Mouse (Mus musculus) liver, embryonic 12.5 days (tissue): ENCODE data around the gene Pitx3. TPM values are rescaled to one million over a fixed set of nuclear protein-coding genes. Genes with fewer than 3 reads are reported as not detected.

Experiments
- ATAC-seq: fragments of 200-750 bp; cut with Nextera tagmentation; 2 replicates; pipeline ENCODE4 v1.8.0; 2017; ENCODE audit warnings: moderate number of reproducible peaks, mild to moderate bottlenecking, moderate library complexity
- H3K27ac ChIP-seq: fragments of 300-500 bp; sonication (generic); 2 replicates; pipeline ENCODE4 v1.5.1; 2016; ENCODE audit warnings: mild to moderate bottlenecking
- H3K27me3 ChIP-seq: fragments of 300-500 bp; sonication (generic); replicated peaks from 2 replicates; pipeline ENCODE4 v1.6.1; 2016; ENCODE audit warnings: mild to moderate bottlenecking, moderate library complexity
- H3K36me3 ChIP-seq: fragments of 300-500 bp; sonication (generic); 2 replicates; pipeline ENCODE4 v1.6.1; 2016; ENCODE audit warnings: mild to moderate bottlenecking, moderate library complexity
- H3K4me1 ChIP-seq: fragments of 300-500 bp; sonication (generic); 2 replicates; pipeline ENCODE4 v1.6.1; 2016
- H3K4me2 ChIP-seq: fragments of 300-500 bp; sonication (generic); 2 replicates; pipeline ENCODE4 v1.6.1; 2016; ENCODE audit warnings: mild to moderate bottlenecking, moderate library complexity
- H3K4me3 ChIP-seq: fragments of 300-500 bp; sonication (generic); 2 replicates; pipeline ENCODE4 v1.5.1; 2016; ENCODE audit warnings: mild to moderate bottlenecking, moderate library complexity
- H3K9ac ChIP-seq: fragments of 300-500 bp; sonication (generic); 2 replicates; pipeline ENCODE4 v1.6.1; 2016; ENCODE audit warnings: mild to moderate bottlenecking, moderate library complexity
- H3K9me3 ChIP-seq: fragments of 300-500 bp; sonication (generic); replicated peaks from 2 replicates; pipeline ENCODE4 v1.6.1; 2016; ENCODE audit warnings: mild to moderate bottlenecking, moderate library complexity
- WGBS: fragments of 180-500 bp; shearing (Covaris S2); methylation state at CpG from one replicate; pipeline ENCODE4 v1.1.7; 2016; ENCODE audit not compliant: insufficient replicate concordance; 5-methylcytosine and 5-hydroxymethylcytosine counted together
- polyA plus RNA-seq: library from polyadenylated mRNA; unstranded; fragments of >200 nt; fragmentation: Nextera tagmentation; extraction: Ambion mirVana; gene quantifications from 2 replicates; pipeline ENCODE4 v1.2.1, GENCODE M21; 2016

Pitx3 gene
- polyA plus RNA-seq, 1 experiment from 2014 or later, result 0.94 TPM

DNA sequence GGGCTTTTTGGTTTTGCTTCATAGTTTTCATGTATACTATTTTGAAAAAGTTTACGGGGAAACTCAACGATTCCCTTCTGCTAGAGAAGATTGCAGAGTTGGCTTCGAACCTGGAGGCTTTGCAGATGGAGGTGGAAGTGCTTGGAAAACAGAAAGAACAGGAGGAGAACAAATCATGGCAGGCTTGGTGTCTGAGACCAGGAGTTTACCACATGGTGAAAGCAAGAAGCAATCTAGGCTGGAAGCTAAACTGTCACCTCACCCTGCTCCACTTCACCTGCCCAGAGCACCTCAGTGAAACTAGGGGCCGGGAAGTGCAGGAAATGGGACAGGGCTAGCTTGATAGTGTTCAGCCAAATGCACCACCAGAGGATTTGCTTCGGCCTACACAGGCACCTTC lies 51.7 kb downstream of the Pitx3 start:
- 71% methylated on average over 5 of the region's 5 CpGs for WGBS
- no peak overlapping the region for H3K27ac ChIP-seq
- H3K4me3 ChIP-seq, result no peak overlapping the region

DNA sequence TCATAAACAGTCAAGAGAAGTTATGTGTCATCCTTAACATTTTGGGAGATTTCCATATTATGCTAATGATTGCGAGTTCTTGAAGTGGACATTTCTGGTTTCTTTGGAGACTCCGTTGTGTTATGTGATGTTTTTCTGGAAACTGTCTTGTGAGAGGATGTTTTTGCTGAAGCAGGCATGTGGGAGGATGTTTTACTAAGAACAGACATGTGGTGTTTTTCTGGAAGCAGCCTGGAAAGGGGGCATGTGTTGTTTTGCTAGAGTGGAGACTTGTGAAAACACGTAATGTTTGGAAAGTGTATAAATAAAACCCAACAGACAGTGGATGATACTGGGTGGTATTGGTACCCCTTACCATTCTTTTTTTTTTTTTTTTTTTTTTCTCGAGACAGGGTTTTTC lies 52.8 kb downstream of the Pitx3 start:
- no peak overlapping the region for H3K4me2 ChIP-seq
- no peak overlapping the region for H3K9ac ChIP-seq
- H3K4me1 ChIP-seq, result no peaks in the 10 kb centered on the region
- WGBS, result 73% methylated on average over 4 of the region's 4 CpGs
- 0 out of 2 replicates have a peak, but pooled peaks cover 8% of the 10 kb centered on the region for H3K27me3 ChIP-seq
- no peaks in the 10 kb centered on the region for H3K36me3 ChIP-seq
- no peak overlapping the region for H3K4me3 ChIP-seq
- no peak overlapping the region for H3K27ac ChIP-seq
- no peak for ATAC-seq
- 0 out of 2 replicates have a peak, but pooled peaks cover 4% of the 10 kb centered on the region for H3K9me3 ChIP-seq

More for the DNA sequence above, 51.7 kb downstream of the Pitx3 start:
- Histone ChIP-seq H3K4me2 (no peak overlapping the region), H3K27me3 (0 out of 2 replicates have a peak, but pooled peaks cover 8% of the 10 kb centered on the region), H3K9me3 (0 out of 2 replicates have a peak, but pooled peaks cover 4% of the 10 kb centered on the region), H3K4me1 (no peaks in the 10 kb centered on the region), H3K36me3 (no peaks in the 10 kb centered on the region), H3K9ac (no peak overlapping the region)
- ATAC-seq, result no peak

DNA sequence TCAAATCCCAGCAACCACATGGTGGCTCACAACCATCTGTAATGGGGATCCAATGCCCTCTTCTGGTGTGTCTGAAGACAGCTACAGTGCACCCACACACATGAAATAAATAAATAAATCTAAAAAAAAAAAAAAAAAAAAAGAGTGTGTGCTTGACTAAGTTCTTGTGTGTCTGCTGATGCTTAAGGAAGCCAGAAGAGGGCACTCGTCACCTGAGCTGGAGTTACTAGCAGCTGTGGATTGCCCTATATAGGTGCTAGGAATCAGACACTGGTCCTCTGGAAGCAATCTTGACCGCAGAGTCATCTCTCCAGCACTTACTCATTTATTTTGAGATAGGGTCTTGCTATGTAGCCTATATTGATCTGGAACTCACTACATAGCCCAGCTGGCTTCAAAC lies 54.0 kb downstream of the Pitx3 start:
- Histone ChIP-seq H3K27ac (no peak overlapping the region), H3K27me3 (0 out of 2 replicates have a peak, but pooled peaks cover 8% of the 10 kb centered on the region), H3K9ac (no peak overlapping the region), H3K4me3 (no peak overlapping the region), H3K4me2 (no peak overlapping the region), H3K4me1 (no peaks in the 10 kb centered on the region), H3K36me3 (no peaks in the 10 kb centered on the region), H3K9me3 (0 out of 2 replicates have a peak, but pooled peaks cover 4% of the 10 kb centered on the region)
- 78% methylated on average over 2 of the region's 2 CpGs for WGBS
- no peak for ATAC-seq

DNA sequence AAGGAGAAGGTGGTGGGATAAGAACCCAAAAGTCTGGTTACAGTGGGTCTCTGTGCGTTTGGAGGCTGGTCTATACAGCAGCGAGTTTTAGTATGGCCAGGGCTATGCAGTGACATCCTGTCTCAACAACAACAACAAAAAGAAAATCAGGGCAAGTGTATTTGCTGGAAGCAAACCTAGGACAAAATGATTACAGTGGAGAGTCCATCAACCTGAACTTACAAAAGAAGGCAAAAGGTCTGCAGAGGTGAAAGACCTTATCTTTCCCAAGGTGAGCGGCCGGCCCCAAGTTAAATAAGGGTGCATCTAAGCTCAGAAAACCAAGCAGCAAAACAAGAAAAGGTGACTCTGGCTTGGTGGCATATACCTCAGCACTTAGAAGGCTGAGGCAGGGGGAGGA lies 56.5 kb downstream of the Pitx3 start:
- Histone ChIP-seq H3K4me3 (no peak overlapping the region), H3K4me2 (no peak overlapping the region), H3K4me1 (no peaks in the 10 kb centered on the region), H3K27me3 (0 out of 2 replicates have a peak, but pooled peaks cover 8% of the 10 kb centered on the region), H3K36me3 (no peaks in the 10 kb centered on the region), H3K27ac (no peak overlapping the region), H3K9me3 (0 out of 2 replicates have a peak, but pooled peaks cover 4% of the 10 kb centered on the region), H3K9ac (no peak overlapping the region)
- WGBS, result 80% methylated on average over 4 of the region's 4 CpGs
- no peak for ATAC-seq

DNA sequence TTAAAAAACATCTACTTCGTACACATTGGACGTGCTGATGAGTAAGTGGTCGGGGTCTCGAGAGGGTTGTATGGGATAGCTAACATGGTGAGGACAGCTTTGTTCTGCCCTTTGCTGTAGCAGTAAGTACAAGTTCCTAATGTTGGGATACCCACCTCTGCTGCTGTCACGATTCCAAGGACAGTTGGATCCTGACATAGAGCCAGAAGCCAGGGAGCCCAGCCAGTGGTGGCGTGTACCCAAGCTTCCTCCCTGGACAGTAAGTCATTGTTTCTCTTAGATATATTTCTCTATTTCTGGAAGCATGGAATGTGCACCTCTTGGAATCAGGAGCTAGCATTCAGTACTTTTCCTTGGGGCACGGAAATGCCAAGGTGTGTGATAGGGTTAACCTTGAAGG lies 60.3 kb downstream of the Pitx3 start:
- no peak overlapping the region for H3K4me2 ChIP-seq
- no peak overlapping the region for H3K27ac ChIP-seq
- no peaks in the 10 kb centered on the region for H3K4me1 ChIP-seq
- no peaks in the 10 kb centered on the region for H3K9me3 ChIP-seq
- 77% methylated on average over 7 of the region's 7 CpGs for WGBS
- H3K36me3 ChIP-seq, result peaks cover 33% of the 10 kb centered on the region
- no peak overlapping the region for H3K9ac ChIP-seq
- no peak for ATAC-seq
- no peak overlapping the region for H3K4me3 ChIP-seq
- H3K27me3 ChIP-seq, result 0 out of 2 replicates have a peak, but pooled peaks cover 8% of the 10 kb centered on the region

DNA sequence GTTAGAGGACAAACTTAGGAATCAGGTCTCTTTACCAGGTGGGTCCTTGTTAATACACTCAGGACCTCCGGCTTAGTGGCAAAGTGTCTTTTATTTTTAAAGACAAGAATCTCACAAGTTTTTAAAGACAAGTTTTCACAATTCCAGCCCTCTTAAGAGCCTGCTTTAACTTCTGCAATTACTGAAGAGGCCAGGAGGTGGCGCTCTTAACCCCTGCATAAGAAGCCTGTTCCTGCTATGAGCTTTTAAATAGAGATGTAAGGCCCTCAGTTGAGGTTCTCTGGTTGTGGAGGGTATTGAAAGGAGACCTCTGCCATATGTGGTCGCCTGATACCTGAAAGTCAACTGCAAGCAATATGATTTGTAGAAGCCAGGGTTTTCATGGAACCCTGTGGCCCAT lies 61.8 kb downstream of the Pitx3 start:
- H3K36me3 ChIP-seq, result peaks cover 49% of the 10 kb centered on the region
- H3K4me1 ChIP-seq, result no peaks in the 10 kb centered on the region
- ATAC-seq, result 0 out of 2 replicates have a peak, but pooled peaks have one; percentile 27
- no peak overlapping the region for H3K4me2 ChIP-seq
- no peak overlapping the region for H3K27ac ChIP-seq
- no peak overlapping the region for H3K4me3 ChIP-seq
- WGBS, result 35% methylated on average over 3 of the region's 3 CpGs
- H3K9ac ChIP-seq, result no peak overlapping the region
- no peaks in the 10 kb centered on the region for H3K9me3 ChIP-seq
- no peaks in the 10 kb centered on the region for H3K27me3 ChIP-seq

Other genes starting within 250 kb of the Pitx3 start
- 6.5 TPM in 2 replicates for gene Armh3, start 149.8 kb downstream of the Pitx3 start, polyA plus RNA-seq
- 3.5 and 3.9 TPM in 2 replicates for gene Hps6, start 144.8 kb downstream of the Pitx3 start, polyA plus RNA-seq
- 34.8 and 36.0 TPM in 2 replicates for gene Pprc1, start 103.4 kb downstream of the Pitx3 start, polyA plus RNA-seq
- gene Ldb1, start 103.1 kb downstream of the Pitx3 start, polyA plus RNA-seq, result 53.2 and 53.4 TPM in 2 replicates
- gene Nolc1, start 72.5 kb downstream of the Pitx3 start, polyA plus RNA-seq, result 136 and 147 TPM in 2 replicates
- not detected in 2 replicates for gene Elovl3, start 16.4 kb downstream of the Pitx3 start, polyA plus RNA-seq
- 27.7 and 30.6 TPM in 2 replicates for gene Gbf1, start 4.2 kb upstream of the Pitx3 start, polyA plus RNA-seq
- 5.6 and 6.1 TPM in 2 replicates for gene Nfkb2, start 156.0 kb upstream of the Pitx3 start, polyA plus RNA-seq
- gene Psd, start 178.8 kb upstream of the Pitx3 start, polyA plus RNA-seq, result 10.7 and 11.3 TPM in 2 replicates
- 13.4 and 13.5 TPM in 2 replicates for gene Fbxl15, start 179.9 kb upstream of the Pitx3 start, polyA plus RNA-seq
- gene Cuedc2, start 190.4 kb upstream of the Pitx3 start, polyA plus RNA-seq, result 97.6 and 99.1 TPM in 2 replicates
- gene Mfsd13a, start 192.8 kb upstream of the Pitx3 start, polyA plus RNA-seq, result 13.2 and 14.5 TPM in 2 replicates
- 0.37 and 0.41 TPM in 2 replicates for gene 2310034G01Rik, start 202.0 kb upstream of the Pitx3 start, polyA plus RNA-seq
- 71.5 and 72.9 TPM in 2 replicates for gene Actr1a, start 247.4 kb upstream of the Pitx3 start, polyA plus RNA-seq
- gene Sufu, start 248.6 kb upstream of the Pitx3 start, polyA plus RNA-seq, result 12.4 TPM in 2 replicates